Mouse (Mus musculus) forebrain, embryonic 15.5 days (tissue): ENCODE data around the gene Pkdrej. TPM values are rescaled to one million over a fixed set of nuclear protein-coding genes. Genes with fewer than 3 reads are reported as not detected.
A peak's percentile ranks its signal among the peaks of the same experiment; 100 is the strongest.
"Not testable (repeated sequence)": the region's sequence is repeated elsewhere in the genome, so short reads cannot be mapped to it uniquely, and the experiment has no call there.

ENCODE experiments used
- ATAC-seq: fragments of 200-750 bp; cut with Nextera tagmentation; replicated peaks from 2 replicates; pipeline ENCODE4 v1.8.0; 2017; ENCODE audit warnings: mild to moderate bottlenecking, moderate TSS enrichment, moderate library complexity
- H3K27ac ChIP-seq: fragments of 300-500 bp; sonication (generic); replicated peaks from 2 replicates; pipeline ENCODE4 v1.5.1; 2015; ENCODE audit warnings: mild to moderate bottlenecking, inconsistent platforms
- H3K27me3 ChIP-seq: fragments of 300-500 bp; sonication (generic); 2 replicates; pipeline ENCODE4 v1.6.1; 2015; ENCODE audit warnings: inconsistent platforms
- H3K36me3 ChIP-seq: fragments of 300-500 bp; sonication (generic); 2 replicates; pipeline ENCODE4 v1.6.1; 2015; ENCODE audit warnings: mild to moderate bottlenecking, inconsistent platforms
- H3K4me1 ChIP-seq: fragments of 300-500 bp; sonication (generic); 2 replicates; pipeline ENCODE4 v1.6.1; 2015; ENCODE audit warnings: inconsistent platforms
- H3K4me2 ChIP-seq: fragments of 300-500 bp; sonication (generic); replicated peaks from 2 replicates; pipeline ENCODE4 v1.6.1; 2015; ENCODE audit warnings: mild to moderate bottlenecking, inconsistent platforms
- H3K4me3 ChIP-seq: fragments of 300-500 bp; sonication (generic); 2 replicates; pipeline ENCODE4 v1.5.1; 2015; ENCODE audit warnings: mild to moderate bottlenecking, inconsistent platforms
- H3K9ac ChIP-seq: fragments of 300-500 bp; sonication (generic); replicated peaks from 2 replicates; pipeline ENCODE4 v1.6.1; 2015; ENCODE audit warnings: mild to moderate bottlenecking, inconsistent platforms
- H3K9me3 ChIP-seq: fragments of 300-500 bp; sonication (generic); 2 replicates; pipeline ENCODE4 v1.6.1; 2016; ENCODE audit warnings: inconsistent platforms
- WGBS: fragments of 180-500 bp; shearing (Covaris S2); methylation state at CpG from one replicate; pipeline ENCODE4 v1.1.7; 2015; ENCODE audit warnings: mixed read lengths; 5-methylcytosine and 5-hydroxymethylcytosine counted together
- polyA plus RNA-seq: library from polyadenylated mRNA; unstranded; fragments of >200 nt; fragmentation: Nextera tagmentation; extraction: Ambion mirVana; gene quantifications from 2 replicates; pipeline ENCODE4 v1.2.1, GENCODE M21; 2015

Pkdrej gene
- 0.04 and 0.06 TPM in 2 replicates for polyA plus RNA-seq

DNA sequence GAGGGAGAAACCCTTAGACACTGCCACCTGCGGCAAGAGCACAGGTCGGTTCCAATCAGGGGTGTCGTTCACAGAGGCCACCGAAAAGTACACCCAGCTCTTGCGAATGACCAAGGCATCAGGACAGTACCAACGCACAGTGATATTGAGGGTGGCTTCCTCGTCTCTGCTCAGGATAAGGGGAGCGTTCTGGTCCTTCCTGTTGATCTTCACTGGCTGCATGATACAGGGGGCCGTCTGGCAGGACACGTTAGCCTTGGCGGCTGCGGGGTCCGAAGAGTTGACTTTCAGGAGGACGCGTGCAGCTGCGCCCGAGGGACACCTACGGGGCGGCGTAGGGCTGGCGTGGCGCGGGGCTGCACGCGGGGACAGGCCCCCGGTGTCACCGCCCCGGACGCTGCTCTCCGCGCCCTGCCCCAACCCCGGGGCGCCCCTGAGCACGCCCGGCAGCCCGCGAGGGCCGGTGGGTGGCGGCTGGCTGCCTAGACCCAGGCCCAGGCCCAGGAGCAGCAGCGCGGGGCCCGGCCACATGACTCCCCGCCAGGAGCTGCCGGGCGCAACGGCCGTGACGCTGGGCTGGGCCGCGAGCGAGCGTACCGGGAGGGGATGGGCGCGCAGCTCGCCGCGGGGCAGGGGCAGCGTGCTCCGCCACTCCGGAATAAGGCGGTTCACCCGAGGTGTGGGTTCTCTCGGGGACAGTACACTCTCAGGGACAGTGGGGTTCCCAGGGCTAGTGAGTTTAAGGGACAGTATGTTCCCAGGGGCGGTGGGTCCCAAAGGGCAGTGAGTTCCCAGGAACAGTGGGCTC, at the start of gene Pkdrej:
TSS of gene Pkdrej (minus strand) at position 532 of the 808 bp plus-strand sequence.
- 2% methylated on average over 63 of the region's 65 CpGs for WGBS
- Histone ChIP-seq H3K4me3 (peak within 1 kb of the TSS; percentile 45), H3K36me3 (no peaks in the 10 kb centered on the region), H3K27ac (no peak within 1 kb of the TSS), H3K9me3 (no peaks in the 10 kb centered on the region), H3K4me1 (peaks cover 8% of the 10 kb centered on the region; the same call in 1 of the 2 replicates), H3K9ac (peak within 1 kb of the TSS; percentile 49), H3K4me2 (peak within 1 kb of the TSS; percentile 86), H3K27me3 (peaks cover 7% of the 10 kb centered on the region; the same call in 1 of the 2 replicates)
- peak; percentile 48; the same call in 1 of the 2 replicates for ATAC-seq

DNA sequence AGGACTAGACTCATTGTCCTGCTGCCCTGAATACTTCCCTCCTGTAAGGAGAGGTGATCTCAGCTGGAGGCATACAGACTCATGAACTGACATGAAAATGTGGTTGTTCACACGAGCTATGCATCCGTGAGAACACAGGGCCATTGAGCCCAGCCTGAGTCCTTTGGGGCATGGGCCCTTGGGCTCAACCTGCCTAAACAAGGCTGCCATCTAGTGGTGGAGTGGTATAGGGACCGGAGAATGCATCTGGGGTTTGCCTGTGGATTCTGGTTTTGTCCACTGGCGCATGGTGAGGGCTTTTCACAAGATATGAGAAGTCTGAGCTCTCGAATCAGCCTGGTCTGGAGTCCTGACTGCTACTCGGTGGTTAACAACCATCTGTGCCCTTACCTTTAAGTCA, 46.2 kb upstream of the Pkdrej start:
- H3K4me1 ChIP-seq, result no peaks in the 10 kb centered on the region
- no peak overlapping the region for H3K9ac ChIP-seq
- H3K27me3 ChIP-seq, result no peaks in the 10 kb centered on the region
- 49% methylated on average over 6 of the region's 6 CpGs for WGBS
- no peak overlapping the region for H3K27ac ChIP-seq
- no peaks in the 10 kb centered on the region for H3K9me3 ChIP-seq
- ATAC-seq, result 0 out of 2 replicates have a peak, but pooled peaks have one; percentile 29
- no peak overlapping the region for H3K4me2 ChIP-seq
- no peak overlapping the region for H3K4me3 ChIP-seq
- peaks cover 9% of the 10 kb centered on the region; the same call in 1 of the 2 replicates for H3K36me3 ChIP-seq

DNA sequence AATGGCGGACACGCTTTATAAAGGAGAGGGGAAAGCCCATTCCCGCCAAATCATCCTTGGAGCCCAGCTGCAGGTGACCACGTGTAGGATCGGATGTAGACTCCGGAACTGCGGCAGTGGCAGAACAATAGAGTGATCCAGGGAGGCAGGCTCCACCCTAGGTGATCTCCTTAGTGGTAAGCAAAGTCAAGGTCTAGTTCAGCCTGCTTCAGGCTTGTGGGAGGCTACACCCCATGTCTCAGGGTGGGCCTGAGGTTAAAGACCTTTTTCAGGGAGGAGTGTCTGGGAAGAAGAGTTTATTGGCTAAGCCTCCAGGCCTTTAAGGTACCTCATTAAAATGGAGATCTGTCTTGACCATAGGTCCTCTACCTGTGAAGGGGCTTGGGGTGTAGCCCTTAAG, 44.4 kb upstream of the Pkdrej start:
- H3K4me2 ChIP-seq, H3K9ac ChIP-seq, H3K9me3 ChIP-seq, H3K4me3 ChIP-seq, H3K27ac ChIP-seq, H3K27me3 ChIP-seq, ATAC-seq, H3K4me1 ChIP-seq: not testable (repeated sequence)
- H3K36me3 ChIP-seq, result peaks cover 11% of the 10 kb centered on the region; the same call in 1 of the 2 replicates
- 90% methylated on average over 7 of the region's 7 CpGs for WGBS

DNA sequence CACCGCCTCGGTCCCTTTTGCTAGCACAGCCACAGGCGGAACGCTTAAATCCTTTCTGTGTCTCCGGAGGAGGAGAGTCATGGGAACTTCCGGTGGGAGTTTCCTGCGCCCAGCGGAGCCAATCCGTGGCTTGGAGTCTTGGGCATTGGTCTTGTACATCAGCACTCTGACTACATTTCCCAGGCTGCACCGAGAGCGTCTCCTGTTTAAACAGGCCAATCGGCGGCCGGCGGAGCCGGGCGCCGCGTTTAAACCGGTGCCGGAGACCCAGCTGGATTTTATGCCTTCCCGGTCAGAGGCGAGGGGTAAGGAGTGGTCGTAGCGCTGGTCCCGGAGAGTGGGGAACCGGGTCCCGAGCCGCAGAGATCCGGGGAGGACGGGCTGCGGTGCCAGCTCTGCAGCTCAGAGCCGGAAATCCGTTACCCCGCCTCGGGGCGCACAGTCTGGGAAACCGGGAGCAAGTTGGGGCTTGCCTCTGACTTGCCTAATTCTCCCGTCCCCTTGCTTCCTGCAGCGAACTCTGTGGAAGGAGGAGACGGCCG, 38.0 kb upstream of the Pkdrej start, which contains the start of gene Gtse1:
TSS of gene Gtse1 (plus strand) at position 256 of the 542 bp plus-strand sequence.
- H3K9me3 ChIP-seq, result no peaks in the 10 kb centered on the region
- peak; percentile 100 for ATAC-seq
- H3K27me3 ChIP-seq, result no peaks in the 10 kb centered on the region
- H3K9ac ChIP-seq, result peak within 1 kb of the TSS; percentile 67
- under 1% methylated on average over 42 of the region's 42 CpGs for WGBS
- peaks cover 11% of the 10 kb centered on the region; the same call in 1 of the 2 replicates for H3K36me3 ChIP-seq
- H3K4me3 ChIP-seq, result peak within 1 kb of the TSS; percentile 48
- H3K4me2 ChIP-seq, result peak within 1 kb of the TSS; percentile 84
- peak within 1 kb of the TSS; percentile 68 for H3K27ac ChIP-seq
- H3K4me1 ChIP-seq, result peaks cover 27% of the 10 kb centered on the region

DNA sequence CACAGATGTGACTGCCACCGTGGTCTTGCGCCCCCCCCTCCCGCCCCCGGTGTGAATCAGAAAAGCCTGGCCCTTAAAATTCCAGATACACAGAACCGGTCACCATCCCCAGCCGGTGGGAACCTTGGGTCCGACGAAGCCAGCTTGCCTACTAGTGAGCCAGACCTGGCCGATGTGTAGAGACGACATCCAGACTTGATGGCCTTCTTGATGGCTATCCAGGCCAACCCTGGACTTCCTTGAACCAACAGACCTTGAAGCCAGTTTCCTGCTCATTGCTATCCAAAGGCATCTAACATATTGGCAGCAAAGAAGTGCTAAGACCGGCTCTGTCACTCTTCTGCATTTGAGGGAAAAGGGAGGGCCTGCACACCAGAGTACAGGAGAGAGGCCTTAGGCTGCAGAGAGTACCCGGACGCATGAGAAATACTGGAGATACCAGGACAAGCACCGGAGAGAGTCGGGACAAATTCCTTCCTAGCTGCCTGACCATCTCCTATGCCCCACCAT, 37.5 kb upstream of the Pkdrej start:
- peak overlapping the region; percentile 67 for H3K9ac ChIP-seq
- WGBS, result 8% methylated on average over 15 of the region's 15 CpGs
- H3K9me3 ChIP-seq, result no peaks in the 10 kb centered on the region
- peak; percentile 36 for ATAC-seq
- peaks cover 27% of the 10 kb centered on the region for H3K4me1 ChIP-seq
- H3K36me3 ChIP-seq, result peaks cover 11% of the 10 kb centered on the region; the same call in 1 of the 2 replicates
- H3K27me3 ChIP-seq, result no peaks in the 10 kb centered on the region
- peak overlapping the region; percentile 57 for H3K4me2 ChIP-seq
- H3K4me3 ChIP-seq, result peak overlapping the region; percentile 48
- H3K27ac ChIP-seq, result peak overlapping the region; percentile 68

DNA sequence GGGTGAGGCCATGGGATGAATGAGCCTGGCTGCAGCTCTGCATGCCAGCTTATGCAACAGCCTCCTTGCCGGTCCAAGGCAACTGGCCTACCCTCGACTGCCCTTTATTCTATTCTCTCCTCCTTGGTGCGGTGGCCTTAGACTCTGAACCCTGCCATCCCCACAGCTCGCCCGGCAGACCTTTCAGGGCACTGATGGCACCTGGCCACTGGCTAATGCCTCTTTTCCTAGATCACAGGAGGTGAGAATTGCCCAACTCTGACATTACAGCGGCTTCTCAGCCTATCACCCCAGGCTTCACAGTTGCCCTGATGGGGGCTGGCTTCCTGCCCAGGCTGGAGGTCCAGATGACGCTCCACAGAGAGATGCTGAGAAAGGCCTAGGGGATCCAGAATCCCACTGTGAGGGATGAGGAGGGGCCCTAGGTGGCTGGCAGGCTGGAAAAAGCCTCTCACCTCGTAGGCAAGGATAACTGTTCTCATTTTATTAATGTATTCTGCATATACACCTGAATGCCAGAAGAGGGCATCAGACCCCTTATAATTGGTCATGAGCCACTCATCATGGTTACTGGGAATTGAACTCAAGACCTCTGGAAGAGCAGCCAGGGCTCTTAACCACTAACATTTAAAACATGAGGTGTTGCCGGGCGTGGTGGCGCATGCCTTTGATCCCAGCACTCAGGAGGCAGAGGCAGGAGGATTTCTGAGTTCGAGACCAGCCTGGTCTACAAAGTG, 30.3 kb upstream of the Pkdrej start:
- Histone ChIP-seq H3K4me3 (no peak overlapping the region), H3K36me3 (no peaks in the 10 kb centered on the region), H3K9ac (no peak overlapping the region), H3K4me1 (no peaks in the 10 kb centered on the region), H3K4me2 (no peak overlapping the region), H3K27me3 (no peaks in the 10 kb centered on the region), H3K9me3 (no peaks in the 10 kb centered on the region), H3K27ac (no peak overlapping the region)
- 73% methylated on average over 12 of the region's 12 CpGs for WGBS
- no peak for ATAC-seq

DNA sequence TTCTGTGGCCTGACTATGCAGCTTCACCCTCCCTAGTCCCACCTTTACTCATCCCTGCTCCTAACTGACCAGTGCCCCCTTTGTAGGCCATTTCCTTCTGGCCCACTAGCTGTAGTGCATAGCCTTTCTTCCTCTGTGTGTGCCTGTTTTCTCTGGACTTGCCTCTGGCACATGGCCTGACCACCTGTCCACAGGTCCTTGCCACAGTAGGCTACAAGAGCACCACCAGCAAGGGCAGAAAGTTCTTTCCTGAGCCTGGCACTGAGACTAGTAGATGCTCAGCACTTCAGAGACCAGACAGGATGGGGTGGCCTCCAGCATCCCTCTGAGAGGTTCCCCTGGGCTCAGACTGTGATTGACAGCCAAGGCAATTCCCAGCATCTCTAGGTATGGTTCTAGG, 23.5 kb upstream of the Pkdrej start:
- no peak overlapping the region for H3K4me2 ChIP-seq
- no peak overlapping the region for H3K27ac ChIP-seq
- no peak overlapping the region for H3K9ac ChIP-seq
- no peaks in the 10 kb centered on the region for H3K9me3 ChIP-seq
- no peak for ATAC-seq
- no peaks in the 10 kb centered on the region for H3K36me3 ChIP-seq
- no peaks in the 10 kb centered on the region for H3K27me3 ChIP-seq
- H3K4me3 ChIP-seq, result no peak overlapping the region
- H3K4me1 ChIP-seq, result no peaks in the 10 kb centered on the region

DNA sequence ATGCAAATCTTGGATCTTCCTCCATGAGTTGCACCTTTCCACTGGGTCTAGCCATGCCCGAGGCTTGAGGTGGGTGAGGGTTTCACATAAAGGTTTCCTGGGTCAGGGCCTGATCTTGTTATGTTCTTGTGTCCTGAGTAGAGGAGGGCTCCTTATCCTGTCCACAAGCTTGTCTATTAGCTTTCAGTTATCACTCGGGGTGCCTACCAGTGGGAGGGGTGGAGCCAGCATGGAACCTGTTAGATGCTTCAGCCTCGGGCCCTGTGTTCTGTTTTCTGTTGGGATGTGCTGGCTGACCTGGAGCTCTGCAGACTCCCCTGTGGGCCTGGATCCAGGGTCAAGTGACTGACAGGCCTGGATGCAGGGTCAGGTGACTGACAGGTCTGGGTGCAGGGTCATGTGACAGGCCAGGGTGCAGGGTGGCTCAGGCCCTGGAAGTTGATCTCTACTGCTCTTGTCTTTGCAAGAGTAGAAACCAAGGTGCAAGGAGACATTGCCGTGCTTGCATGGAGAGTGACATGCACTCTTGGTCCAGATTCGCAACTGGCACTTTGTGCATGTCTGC, 20.3 kb upstream of the Pkdrej start:
- WGBS, result 80% methylated on average over 5 of the region's 5 CpGs
- no peak for ATAC-seq
- H3K9me3 ChIP-seq, result no peaks in the 10 kb centered on the region

DNA sequence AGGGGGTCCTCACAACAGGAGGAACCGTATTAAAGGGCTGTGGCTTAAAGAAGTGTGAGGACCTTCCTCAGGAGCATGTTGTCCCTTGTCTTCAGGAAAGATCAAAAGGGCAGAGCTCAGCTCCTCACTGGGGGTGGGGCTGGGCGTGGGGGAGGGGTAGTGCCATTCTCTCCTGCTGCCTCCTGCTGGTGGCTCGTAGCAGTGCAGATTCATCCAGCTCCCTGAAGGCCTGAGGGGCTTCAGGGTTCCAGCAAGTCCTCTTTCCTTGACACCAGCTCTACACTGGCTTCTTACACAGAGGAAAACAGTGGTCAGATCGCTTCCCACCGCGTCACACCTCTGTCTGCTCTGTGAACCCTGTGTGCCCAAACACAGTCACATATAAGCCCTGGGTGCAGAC, 19.4 kb upstream of the Pkdrej start:
- no peaks in the 10 kb centered on the region for H3K27me3 ChIP-seq
- H3K27ac ChIP-seq, result no peak overlapping the region
- no peaks in the 10 kb centered on the region for H3K9me3 ChIP-seq
- WGBS, result 38% methylated on average over 6 of the region's 6 CpGs
- no peak for ATAC-seq
- H3K9ac ChIP-seq, result no peak overlapping the region
- no peaks in the 10 kb centered on the region for H3K4me1 ChIP-seq
- H3K36me3 ChIP-seq, result no peaks in the 10 kb centered on the region
- no peak overlapping the region for H3K4me2 ChIP-seq
- no peak overlapping the region for H3K4me3 ChIP-seq

More for the DNA sequence above, 20.3 kb upstream of the Pkdrej start:
- no peak overlapping the region for H3K4me2 ChIP-seq
- H3K4me3 ChIP-seq, result no peak overlapping the region
- H3K36me3 ChIP-seq, result no peaks in the 10 kb centered on the region
- no peaks in the 10 kb centered on the region for H3K4me1 ChIP-seq
- no peaks in the 10 kb centered on the region for H3K27me3 ChIP-seq
- H3K27ac ChIP-seq, result no peak overlapping the region
- no peak overlapping the region for H3K9ac ChIP-seq

DNA sequence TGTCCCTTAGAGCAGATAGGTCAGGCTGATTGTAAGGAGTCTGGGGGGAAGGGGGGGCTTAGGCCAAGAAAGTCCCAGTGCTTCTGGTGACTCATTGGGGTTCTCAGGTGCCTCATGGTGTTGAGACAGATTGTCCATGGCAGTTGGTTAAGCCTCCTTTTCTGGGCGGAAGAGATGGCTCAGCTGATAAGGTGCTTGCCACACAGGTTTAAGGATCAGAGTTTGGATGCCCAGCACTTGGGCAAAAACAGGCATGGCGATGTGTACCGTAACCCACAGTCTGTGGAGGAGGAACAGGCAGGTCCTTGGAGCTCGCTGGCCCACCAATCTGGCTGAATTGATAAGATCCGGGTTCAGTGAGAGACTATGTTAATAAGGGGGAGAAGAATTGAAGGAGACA, 15.4 kb upstream of the Pkdrej start:
- H3K27me3 ChIP-seq, result no peaks in the 10 kb centered on the region
- H3K36me3 ChIP-seq, result no peaks in the 10 kb centered on the region
- no peaks in the 10 kb centered on the region for H3K9me3 ChIP-seq
- H3K4me2 ChIP-seq, result no peak overlapping the region
- H3K4me3 ChIP-seq, result no peak overlapping the region
- no peak for ATAC-seq
- H3K27ac ChIP-seq, result no peak overlapping the region
- H3K9ac ChIP-seq, result no peak overlapping the region
- H3K4me1 ChIP-seq, result peaks cover 8% of the 10 kb centered on the region
- WGBS, result 94% methylated on average over 5 of the region's 5 CpGs

DNA sequence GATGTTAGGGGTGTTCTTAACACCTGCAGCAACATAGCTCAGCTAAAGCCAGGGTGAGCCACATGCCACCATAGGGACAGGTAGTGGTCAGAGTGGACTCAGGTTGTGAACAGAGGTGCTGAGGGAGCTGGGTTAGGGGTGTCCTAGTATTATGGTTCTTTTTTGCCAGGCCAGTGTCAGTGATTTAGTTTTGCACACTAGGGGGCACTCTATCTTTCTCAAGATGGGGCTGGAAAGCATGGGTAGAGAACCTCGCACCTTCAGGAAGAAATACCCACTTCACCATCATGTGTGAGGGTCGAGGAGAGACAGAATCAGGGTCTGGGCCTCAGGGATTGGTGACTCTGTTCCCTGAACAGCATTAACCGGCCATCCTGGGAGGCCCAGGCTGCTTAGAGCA, 13.8 kb upstream of the Pkdrej start:
- H3K9me3 ChIP-seq, result no peaks in the 10 kb centered on the region
- 60% methylated on average over 3 of the region's 3 CpGs for WGBS

More for the DNA sequence above, 13.8 kb upstream of the Pkdrej start:
- ATAC-seq, result no peak
- no peak overlapping the region for H3K4me2 ChIP-seq
- no peak overlapping the region for H3K27ac ChIP-seq
- no peaks in the 10 kb centered on the region for H3K36me3 ChIP-seq
- no peak overlapping the region for H3K9ac ChIP-seq
- H3K27me3 ChIP-seq, result no peaks in the 10 kb centered on the region
- no peak overlapping the region for H3K4me3 ChIP-seq
- peaks cover 14% of the 10 kb centered on the region for H3K4me1 ChIP-seq
